Mouse (Mus musculus): ENCODE measurements around the gene Vmn1r27. TPM values are rescaled to one million over a fixed set of nuclear protein-coding genes. Genes with fewer than 3 reads are reported as not detected.

Gene Vmn1r27
- total RNA-seq (2023) = not detected

GRCm38 (mm10) chr6:58218721-58219120, at the start of gene Vmn1r27:
Gene Vmn1r27 (minus strand): TSS chr6:58218821.

GRCm38 (mm10) chr6:58261737-58262136, 43.1 kb upstream of the Vmn1r27 start, which contains the start of gene Vmn1r28:
Gene Vmn1r28 (plus strand): TSS chr6:58262037.

Other genes with a start within 250 kb of the Vmn1r27 start
- not detected for gene Vmn1r25, start 238.0 kb downstream of the Vmn1r27 start, total RNA-seq (2023)
- not detected for gene Vmn1r26, start 203.7 kb downstream of the Vmn1r27 start, total RNA-seq (2023)
- gene Vmn1r28, start 43.2 kb upstream of the Vmn1r27 start, total RNA-seq (2023) = not detected
- gene Vmn1r29, start 82.7 kb upstream of the Vmn1r27 start, total RNA-seq (2023) = not detected
- gene Vmn1r30, start 224.6 kb upstream of the Vmn1r27 start, total RNA-seq (2023) = not detected

Measured in neutrophil, adult 83 days (primary cell).